Mouse (Mus musculus) gastrocnemius, adult 8-10 months (tissue): Measurements from ENCODE around the gene Hhat. TPM values are rescaled to one million over a fixed set of nuclear protein-coding genes. Genes with fewer than 3 reads are reported as not detected.

Experiments
- DNase-seq, 2 experiments: peaks; one replicate each; pipeline ENCODE4 v3.0.0; 2022; ENCODE audit warnings: low spot score in 2 of 2
- total RNA-seq, 4 experiments: library from RNA; stranded (reverse); gene quantifications; 2 replicates each; pipeline ENCODE4 v1.2.4; 2022

Hhat gene
- total RNA-seq, 4 experiments from 2014 or later, result 0.80 to 1.9 (median 1.2) TPM

DNA sequence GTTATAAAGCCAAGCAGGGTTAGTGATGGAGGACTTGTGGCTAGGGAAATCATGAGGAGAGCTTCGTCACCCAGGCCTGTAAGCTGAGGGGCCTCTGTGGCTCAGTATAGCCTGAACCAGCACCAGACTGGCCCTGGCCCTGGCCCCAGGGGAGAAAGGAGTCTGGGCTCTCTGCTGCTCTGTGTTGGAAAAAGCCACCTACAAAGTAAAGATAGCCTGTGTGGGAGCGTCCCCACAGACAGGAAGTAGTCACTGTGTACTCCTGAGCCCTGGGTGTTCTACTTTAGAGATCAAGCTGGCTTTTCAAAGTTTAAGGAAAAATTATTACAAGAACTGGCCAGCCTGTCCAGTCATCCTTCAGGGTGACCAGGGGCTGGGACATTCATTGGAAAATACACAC lies 273.5 kb downstream of the Hhat start:
- no peak for DNase-seq

- no peak for DNase-seq
Observed at GRCm38 (mm10) chr1:192489908-192490825, 280.9 kb downstream of the Hhat start.

GRCm38 (mm10) chr1:192487571-192487970 lies 283.5 kb downstream of the Hhat start:
- no peak for DNase-seq

DNA sequence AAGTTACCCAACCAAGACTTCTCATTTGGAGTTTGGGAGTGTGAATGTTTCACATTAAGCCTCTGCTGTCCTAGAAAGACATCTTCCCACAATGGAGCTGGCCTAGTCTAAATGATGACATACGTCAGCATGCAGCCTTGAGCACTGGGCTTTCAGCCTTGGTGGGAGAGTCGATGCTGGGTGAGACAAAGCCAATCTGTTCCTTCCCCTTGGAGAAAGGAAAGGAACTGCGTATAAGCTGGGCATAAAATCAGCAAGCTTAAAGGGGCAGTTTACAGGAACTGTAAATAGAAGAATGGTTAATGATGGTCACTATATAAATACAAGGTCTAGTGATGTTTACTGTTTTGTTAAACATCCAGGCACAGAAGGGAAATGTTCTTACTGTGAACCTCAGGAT lies 286.0 kb downstream of the Hhat start:
- no peak for DNase-seq

GRCm38 (mm10) chr1:192481446-192481845 lies 289.6 kb downstream of the Hhat start:
- no peak for DNase-seq

DNA sequence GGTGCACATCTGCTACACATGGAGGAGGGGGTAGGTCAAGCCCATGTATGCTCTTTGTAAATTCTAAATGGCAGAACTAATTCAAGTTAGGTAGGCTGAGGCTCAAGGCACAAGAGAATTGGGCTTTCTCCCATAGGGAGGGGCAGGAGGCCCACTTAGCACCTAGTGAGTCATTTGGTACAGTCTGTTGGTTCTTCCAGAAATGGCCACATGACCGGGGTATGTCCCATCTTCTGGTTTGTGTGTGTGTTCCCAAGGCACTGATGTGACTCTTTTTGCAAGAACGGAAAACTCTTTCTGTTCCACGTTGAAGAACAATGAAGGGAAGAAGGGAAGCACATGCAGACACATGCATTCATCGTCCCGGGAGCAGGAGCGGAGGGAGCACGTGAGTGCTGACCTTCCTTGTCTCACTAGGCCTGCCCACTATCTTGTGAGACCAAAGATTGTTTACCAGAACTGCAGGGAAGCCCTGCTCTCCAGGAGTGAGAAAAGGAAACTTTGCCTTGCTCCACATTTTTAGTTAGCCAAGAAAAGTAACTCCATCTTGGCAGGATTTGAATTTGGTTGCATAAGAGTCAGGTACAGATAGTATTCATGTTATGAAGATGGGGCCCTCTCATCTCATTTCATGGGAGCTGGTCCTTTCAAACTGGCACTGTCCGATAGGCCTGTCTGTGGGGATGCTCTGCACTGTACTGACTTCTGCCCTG lies 290.8 kb downstream of the Hhat start:
- DNase-seq, result no peak

DNA sequence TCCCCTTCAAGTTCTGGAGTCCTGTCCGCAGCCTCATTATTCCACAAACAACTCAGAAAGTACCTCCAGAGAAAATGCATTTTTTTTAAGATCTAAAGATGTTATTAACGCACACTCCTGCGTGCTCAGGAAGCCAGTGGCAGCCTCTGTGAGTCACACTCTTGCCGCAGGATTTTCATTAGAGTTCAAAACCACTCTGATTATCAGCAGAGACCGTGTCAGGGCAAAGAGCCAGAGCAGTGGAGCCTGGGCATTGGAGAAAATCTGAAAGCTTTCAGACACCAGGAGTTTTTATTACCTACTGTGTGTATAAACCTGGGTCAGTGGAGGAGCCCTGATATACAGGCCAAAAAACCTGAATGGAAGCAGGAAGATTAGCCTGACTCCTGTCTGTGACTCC lies 292.8 kb downstream of the Hhat start:
- no peak for DNase-seq

DNA sequence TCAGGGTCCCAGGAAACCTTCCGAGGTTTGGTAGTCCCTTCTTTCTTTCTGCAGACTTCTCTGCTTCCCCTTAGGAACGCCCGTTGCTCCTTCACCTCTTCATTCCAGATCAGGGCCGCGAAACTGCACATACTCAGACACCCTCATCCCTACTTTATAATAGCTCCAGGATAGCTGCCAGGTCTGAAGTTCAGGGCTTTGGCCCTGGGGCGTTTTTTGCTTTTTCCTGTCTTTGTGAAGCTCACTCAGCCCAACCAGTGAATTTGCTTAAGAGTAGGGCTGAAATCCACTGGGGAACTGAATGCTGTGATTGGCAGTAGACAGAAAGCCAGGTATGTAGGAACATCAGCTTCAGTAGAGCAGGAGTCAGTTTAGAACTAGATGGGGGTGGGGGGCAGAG lies 293.5 kb downstream of the Hhat start:
- DNase-seq, result no peak

DNA sequence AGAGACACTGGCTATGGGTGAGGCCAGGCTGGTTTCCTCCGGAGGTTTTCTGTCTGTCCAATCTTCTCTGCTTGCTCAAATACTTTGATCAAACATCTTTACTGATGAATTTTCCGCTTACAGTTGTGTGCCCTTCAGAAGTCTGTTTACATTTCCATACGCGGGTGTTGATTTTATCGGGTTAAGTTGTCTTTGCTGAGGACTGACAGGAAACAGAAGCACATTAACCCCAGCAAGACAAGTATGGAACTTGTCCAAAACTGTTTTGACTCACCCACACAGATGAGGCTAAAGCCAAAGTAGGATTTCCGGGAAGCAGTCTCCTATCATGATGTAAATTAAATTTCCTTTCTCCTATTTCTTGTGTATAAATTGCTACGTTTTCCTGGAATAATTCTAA lies 294.3 kb downstream of the Hhat start:
- DNase-seq, result no peak

- no peak for DNase-seq
Observed at GRCm38 (mm10) chr1:192473134-192473533, 297.9 kb downstream of the Hhat start.

DNA sequence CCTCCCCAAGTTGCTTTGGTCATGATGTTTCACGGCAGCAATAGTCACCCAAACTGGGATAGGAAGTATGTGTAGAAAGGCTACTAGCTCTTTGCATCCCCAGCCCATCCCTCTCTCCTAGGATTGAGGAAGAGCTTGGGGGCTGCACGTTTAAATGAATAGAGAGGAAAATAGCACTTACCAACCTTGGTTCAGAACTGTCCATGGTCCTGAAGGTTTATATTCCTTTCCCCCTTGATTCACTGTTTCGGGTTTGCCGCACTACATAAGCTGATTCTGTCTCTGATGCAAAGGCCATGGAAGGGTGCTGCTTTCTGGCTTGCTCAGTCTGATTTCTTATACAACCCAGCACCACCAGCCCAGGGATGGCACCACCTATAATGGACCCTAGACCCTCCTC lies 298.7 kb downstream of the Hhat start:
- DNase-seq, result no peak

GRCm38 (mm10) chr1:192463732-192464131 lies 307.3 kb downstream of the Hhat start:
- DNase-seq, result no peak

DNA sequence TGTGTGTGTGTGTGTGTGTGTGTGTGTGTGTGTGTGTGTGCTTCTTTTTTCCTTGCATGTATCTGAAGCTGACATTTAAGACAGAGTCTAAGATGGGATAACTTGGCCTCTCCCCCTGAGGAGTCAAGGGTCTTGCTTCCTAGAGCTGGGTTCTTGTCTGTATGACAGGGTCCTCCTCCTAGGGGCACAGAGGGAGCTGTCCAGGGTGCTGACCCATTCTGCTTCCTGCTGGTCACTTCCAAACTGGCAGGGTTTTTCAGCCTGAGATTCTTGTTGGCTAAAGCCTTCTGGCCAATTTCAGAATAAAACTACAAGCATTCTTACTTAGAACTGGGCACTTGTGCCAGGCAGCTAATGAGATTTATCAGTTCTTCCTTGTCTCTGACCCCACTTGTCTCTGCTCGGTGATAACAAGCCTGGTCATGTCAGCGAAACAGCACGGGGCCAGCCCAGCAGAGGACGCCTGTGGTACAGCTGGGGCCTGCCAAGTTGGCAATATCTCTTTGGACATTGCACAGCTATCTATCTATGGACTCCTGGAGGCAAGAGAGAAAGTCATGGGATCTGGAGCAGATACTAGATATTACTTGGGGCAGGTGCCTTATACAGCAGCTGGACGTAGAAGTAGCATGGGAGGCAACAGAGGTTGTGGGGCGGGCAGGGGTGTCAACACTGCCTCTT lies 313.4 kb downstream of the Hhat start:
- peak in 1 of 2 experiments; percentile 8 for DNase-seq

DNA sequence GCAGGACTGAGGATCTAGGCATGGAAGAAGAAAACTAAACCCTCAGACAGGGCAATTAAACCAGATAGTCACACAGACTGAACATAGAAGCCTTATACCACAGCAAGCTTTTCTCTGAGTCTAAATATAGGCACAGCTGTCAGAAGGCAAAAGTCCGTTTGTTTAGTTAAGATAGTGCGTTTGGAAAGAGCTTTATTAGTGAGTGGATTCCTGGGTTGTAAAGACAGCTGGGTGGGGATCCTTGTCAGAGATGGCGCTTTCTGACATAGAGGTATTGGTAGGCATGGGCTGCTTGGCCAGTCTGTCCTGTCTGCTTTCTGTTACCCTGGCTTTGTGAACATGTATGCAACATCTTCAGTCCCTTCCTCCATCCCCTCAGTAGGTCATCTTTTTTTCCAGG lies 314.0 kb downstream of the Hhat start:
- DNase-seq, result no peak

GRCm38 (mm10) chr1:192454981-192455380 lies 316.0 kb downstream of the Hhat start:
- DNase-seq, result no peak

DNA sequence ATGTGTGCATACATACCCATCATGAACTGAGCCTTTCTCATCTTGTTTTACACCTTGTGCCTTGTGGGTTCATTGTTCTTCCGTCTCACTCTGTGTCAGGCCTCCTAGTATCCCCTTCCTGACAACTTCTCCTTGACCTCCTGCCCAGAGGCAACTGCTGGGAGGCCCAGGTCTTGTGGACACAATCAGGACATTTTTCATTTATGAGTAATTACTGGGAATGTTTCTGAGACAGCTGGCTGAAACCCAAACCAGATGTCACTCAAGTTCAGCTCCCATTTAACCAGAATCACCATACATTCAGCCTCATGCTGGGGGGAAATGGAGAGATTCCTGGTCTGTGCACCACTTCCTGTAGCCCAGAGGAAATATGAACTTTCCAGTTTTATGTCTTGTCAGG lies 316.5 kb downstream of the Hhat start:
- no peak for DNase-seq

- DNase-seq, result no peak
Observed at GRCm38 (mm10) chr1:192451722-192452121, 319.3 kb downstream of the Hhat start.

GRCm38 (mm10) chr1:192450425-192450824 lies 320.6 kb downstream of the Hhat start:
- DNase-seq, result no peak

- no peak for DNase-seq
Observed at GRCm38 (mm10) chr1:192449572-192450351, 321.3 kb downstream of the Hhat start.

GRCm38 (mm10) chr1:192448512-192448911 lies 322.5 kb downstream of the Hhat start:
- DNase-seq, result no peak

DNA sequence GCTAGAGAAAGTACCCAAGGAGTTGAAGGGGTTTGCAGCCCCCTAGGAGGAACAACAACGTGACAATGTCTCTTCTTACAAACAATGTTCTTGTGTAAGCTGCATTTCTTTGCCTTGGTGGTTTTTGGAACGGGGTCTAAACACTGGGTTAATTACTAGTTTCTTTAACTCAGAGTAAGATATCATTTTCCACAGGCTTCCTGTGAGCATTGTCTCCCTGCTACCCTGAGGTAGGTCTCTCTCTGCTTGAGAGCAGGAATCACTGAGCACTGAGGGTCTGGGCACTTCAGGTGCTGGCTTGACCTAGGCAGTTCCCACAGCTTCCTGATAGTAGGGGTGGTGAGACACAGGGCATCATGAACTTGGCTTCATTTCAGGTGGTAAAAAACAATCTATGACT lies 323.4 kb downstream of the Hhat start:
- no peak for DNase-seq
